Mouse (Mus musculus) natural killer cell, adult 2 months (primary cell): ENCODE data around the gene Ifi209.
"Not testable (repeated sequence)": the region's sequence is repeated elsewhere in the genome, so short reads cannot be mapped to it uniquely, and the experiment has no call there.

Experiments
- DNase-seq, 2 experiments: peaks; one replicate each; pipeline ENCODE4 v3.0.0; 2022; ENCODE audit warnings: low spot score in 2 of 2

Ifi209 gene

GRCm38 (mm10) chr1:173630622-173631021 is at the start of gene Ifi209:
Ifi209 (plus strand) TSS chr1:173630917.
- peak; percentile 55 to 58 for DNase-seq

- DNase-seq: not testable (repeated sequence)
Observed at GRCm38 (mm10) chr1:173589698-173590097, 41.0 kb upstream of the Ifi209 start.

GRCm38 (mm10) chr1:173598838-173599494 is 31.8 kb upstream of the Ifi209 start, which contains the start of gene Ifi213:
Ifi213 (minus strand) TSS chr1:173599274.
- DNase-seq: peak; percentile 8 to 9

GRCm38 (mm10) chr1:173610291-173610690 is 20.4 kb upstream of the Ifi209 start:
- DNase-seq: not testable (repeated sequence)

- not testable (repeated sequence) for DNase-seq
Observed at GRCm38 (mm10) chr1:173622216-173622615, 8.5 kb upstream of the Ifi209 start.

GRCm38 (mm10) chr1:173624052-173624451 is 6.7 kb upstream of the Ifi209 start:
- no peak for DNase-seq

- peak in 1 of 2 experiments; percentile 52 for DNase-seq
Observed at GRCm38 (mm10) chr1:173626686-173627085, 4.0 kb upstream of the Ifi209 start.

- no peak for DNase-seq
Observed at GRCm38 (mm10) chr1:173633969-173634645, 3.4 kb downstream of the Ifi209 start.

- DNase-seq: no peak
Observed at GRCm38 (mm10) chr1:173645393-173645792, 14.7 kb downstream of the Ifi209 start.

GRCm38 (mm10) chr1:173657973-173658372 is 27.3 kb downstream of the Ifi209 start:
- DNase-seq: no peak

- peak; percentile 10 to 20 for DNase-seq
Observed at GRCm38 (mm10) chr1:173673458-173674097, 42.9 kb downstream of the Ifi209 start, which contains the start of gene Ifi208. Ifi208 (plus strand) TSS chr1:173673675.

GRCm38 (mm10) chr1:173678605-173679004 is 47.9 kb downstream of the Ifi209 start:
- peak in 1 of 2 experiments; percentile 24 for DNase-seq

GRCm38 (mm10) chr1:173694270-173694669 is 63.6 kb downstream of the Ifi209 start:
- DNase-seq: no peak
